Mouse (Mus musculus): ENCODE measurements around the gene Arap2. TPM values are rescaled to one million over a fixed set of nuclear protein-coding genes. Genes with fewer than 3 reads are reported as not detected.

Gene Arap2
- polyA plus RNA-seq, 1 experiment from 2014 or later: 11.9 TPM

DNA sequence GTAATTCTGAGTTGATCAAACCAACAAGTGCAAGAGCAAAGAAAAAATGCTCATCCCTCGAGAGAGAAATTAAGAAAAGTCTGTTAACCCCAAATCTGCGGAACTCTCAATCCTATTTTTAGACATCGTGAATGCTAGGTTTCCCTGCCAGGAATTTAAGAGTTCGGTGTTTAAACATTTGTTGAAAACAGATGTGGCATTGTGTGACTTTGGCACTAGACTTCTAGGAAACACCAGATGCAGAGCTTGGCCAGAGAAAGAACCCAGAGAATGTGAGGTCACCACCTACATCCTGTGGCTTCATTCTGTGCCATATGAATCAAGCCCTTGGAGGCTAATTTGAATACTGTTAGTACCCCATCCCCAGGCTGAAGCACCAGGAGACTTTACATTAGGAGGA, 76.0 kb downstream of the Arap2 start:
- no peaks in the 10 kb centered on the region for H3K4me1 ChIP-seq (replicated peaks; ENCODE audit: control insufficient read depth, insufficient read depth, low read length)
- no peak overlapping the region for H3K27ac ChIP-seq (ENCODE audit: low read depth, low read length)
- TF ChIP-seq CTCF (IDR thresholded peaks at IDR 0.05; ENCODE audit: low read depth): no peak
- no peak overlapping the region for H3K4me3 ChIP-seq (ENCODE audit: low read depth, low read length)
- H3K9ac ChIP-seq (ENCODE audit: low read depth, low read length): no peak overlapping the region
- 66% methylated on average over 4 of the region's 4 CpGs for WGBS
- no peak for ATAC-seq
- no peaks in the 10 kb centered on the region for H3K9me3 ChIP-seq (ENCODE audit: control insufficient read depth)
- H3K4me2 ChIP-seq (replicated peaks; ENCODE audit: low read depth): no peak overlapping the region
- peaks cover 3% of the 10 kb centered on the region; the same call in 1 of the 2 replicates for H3K36me3 ChIP-seq (ENCODE audit: control insufficient read depth, insufficient read depth)
- no peaks in the 10 kb centered on the region for H3K27me3 ChIP-seq (replicated peaks; ENCODE audit: control insufficient read depth, insufficient read depth, low read length)

DNA sequence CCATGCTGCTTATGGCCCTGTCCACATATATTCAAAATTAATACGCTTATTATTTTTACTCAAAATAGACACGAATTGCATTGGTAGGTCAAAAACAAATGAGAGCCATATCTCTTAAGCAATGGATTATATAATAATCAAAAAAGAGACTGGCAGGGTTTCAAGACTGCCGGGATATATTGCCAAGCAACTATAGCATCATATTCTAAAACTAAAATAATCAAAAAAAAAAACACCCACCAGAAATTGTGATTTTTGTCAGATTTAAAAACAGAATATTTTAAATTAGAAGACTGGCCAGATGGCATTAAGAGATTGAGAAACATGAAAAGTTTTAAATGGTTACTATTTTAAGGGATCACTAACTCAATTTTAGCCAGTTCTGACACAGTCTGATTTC, 82.2 kb downstream of the Arap2 start:
- H3K36me3 ChIP-seq (ENCODE audit: control insufficient read depth, insufficient read depth): no peaks in the 10 kb centered on the region
- no peaks in the 10 kb centered on the region for H3K9me3 ChIP-seq (ENCODE audit: control insufficient read depth)
- 88% methylated on average over 3 of the region's 3 CpGs for WGBS
- H3K4me1 ChIP-seq (replicated peaks; ENCODE audit: control insufficient read depth, insufficient read depth, low read length): no peaks in the 10 kb centered on the region
- ATAC-seq: no peak
- no peak overlapping the region for H3K9ac ChIP-seq (ENCODE audit: low read depth, low read length)
- no peak for TF ChIP-seq CTCF (IDR thresholded peaks at IDR 0.05; ENCODE audit: low read depth)
- H3K4me3 ChIP-seq (ENCODE audit: low read depth, low read length): no peak overlapping the region
- no peaks in the 10 kb centered on the region for H3K27me3 ChIP-seq (replicated peaks; ENCODE audit: control insufficient read depth, insufficient read depth, low read length)
- no peak overlapping the region for H3K27ac ChIP-seq (ENCODE audit: low read depth, low read length)
- H3K4me2 ChIP-seq (replicated peaks; ENCODE audit: low read depth): no peak overlapping the region

DNA sequence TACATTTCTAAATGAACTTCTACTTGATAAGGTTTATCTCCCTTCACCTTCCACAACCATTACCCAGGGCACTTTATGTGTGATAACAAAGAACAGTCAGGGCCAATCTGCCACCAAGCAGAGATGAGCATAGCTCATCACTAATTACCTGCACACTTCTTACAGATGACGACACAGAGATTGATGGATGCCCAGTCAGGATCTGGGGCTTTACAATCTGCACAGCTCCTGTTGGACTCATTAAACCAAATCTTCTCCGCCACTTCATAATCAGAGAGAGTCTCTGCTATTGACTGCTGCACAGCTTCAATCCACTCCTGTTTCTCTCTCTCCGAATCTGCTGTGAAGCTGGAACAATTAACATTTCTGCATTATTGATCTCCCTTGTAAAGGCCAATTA, 82.8 kb downstream of the Arap2 start:
- no peaks in the 10 kb centered on the region for H3K9me3 ChIP-seq (ENCODE audit: control insufficient read depth)
- no peak overlapping the region for H3K4me2 ChIP-seq (replicated peaks; ENCODE audit: low read depth)
- no peaks in the 10 kb centered on the region for H3K27me3 ChIP-seq (replicated peaks; ENCODE audit: control insufficient read depth, insufficient read depth, low read length)
- no peak overlapping the region for H3K27ac ChIP-seq (ENCODE audit: low read depth, low read length)
- no peak for ATAC-seq
- 81% methylated on average over 3 of the region's 3 CpGs for WGBS
- H3K36me3 ChIP-seq (ENCODE audit: control insufficient read depth, insufficient read depth): no peaks in the 10 kb centered on the region
- TF ChIP-seq CTCF (IDR thresholded peaks at IDR 0.05; ENCODE audit: low read depth): no peak
- no peak overlapping the region for H3K9ac ChIP-seq (ENCODE audit: low read depth, low read length)
- H3K4me1 ChIP-seq (replicated peaks; ENCODE audit: control insufficient read depth, insufficient read depth, low read length): no peaks in the 10 kb centered on the region
- no peak overlapping the region for H3K4me3 ChIP-seq (ENCODE audit: low read depth, low read length)

DNA sequence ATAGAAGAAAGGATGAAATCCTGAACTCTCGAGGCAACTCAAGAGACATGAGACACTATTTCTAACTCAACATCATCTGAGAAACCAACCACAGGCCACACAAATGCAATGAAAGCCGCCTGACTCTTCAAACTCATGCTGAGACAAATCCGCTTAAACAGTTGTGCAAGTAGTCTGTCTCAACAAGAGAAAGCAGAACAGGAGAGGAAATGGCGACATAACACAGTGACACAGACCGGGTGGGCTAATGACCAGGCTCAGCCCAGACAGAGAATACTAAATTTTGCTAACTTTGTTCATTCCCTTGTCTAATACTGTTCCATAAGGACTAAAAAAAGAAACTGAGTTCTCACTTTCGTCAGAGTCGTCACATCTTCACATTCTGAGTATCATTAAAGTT, 88.6 kb downstream of the Arap2 start:
- no peak overlapping the region for H3K9ac ChIP-seq (ENCODE audit: low read depth, low read length)
- H3K27me3 ChIP-seq (replicated peaks; ENCODE audit: control insufficient read depth, insufficient read depth, low read length): no peaks in the 10 kb centered on the region
- no peaks in the 10 kb centered on the region for H3K4me1 ChIP-seq (replicated peaks; ENCODE audit: control insufficient read depth, insufficient read depth, low read length)
- H3K36me3 ChIP-seq (ENCODE audit: control insufficient read depth, insufficient read depth): no peaks in the 10 kb centered on the region
- no peak overlapping the region for H3K27ac ChIP-seq (ENCODE audit: low read depth, low read length)
- no peak overlapping the region for H3K4me3 ChIP-seq (ENCODE audit: low read depth, low read length)
- TF ChIP-seq CTCF (IDR thresholded peaks at IDR 0.05; ENCODE audit: low read depth): no peak
- 88% methylated on average over 7 of the region's 7 CpGs for WGBS
- no peak overlapping the region for H3K4me2 ChIP-seq (replicated peaks; ENCODE audit: low read depth)
- ATAC-seq: no peak
- no peaks in the 10 kb centered on the region for H3K9me3 ChIP-seq (ENCODE audit: control insufficient read depth)

DNA sequence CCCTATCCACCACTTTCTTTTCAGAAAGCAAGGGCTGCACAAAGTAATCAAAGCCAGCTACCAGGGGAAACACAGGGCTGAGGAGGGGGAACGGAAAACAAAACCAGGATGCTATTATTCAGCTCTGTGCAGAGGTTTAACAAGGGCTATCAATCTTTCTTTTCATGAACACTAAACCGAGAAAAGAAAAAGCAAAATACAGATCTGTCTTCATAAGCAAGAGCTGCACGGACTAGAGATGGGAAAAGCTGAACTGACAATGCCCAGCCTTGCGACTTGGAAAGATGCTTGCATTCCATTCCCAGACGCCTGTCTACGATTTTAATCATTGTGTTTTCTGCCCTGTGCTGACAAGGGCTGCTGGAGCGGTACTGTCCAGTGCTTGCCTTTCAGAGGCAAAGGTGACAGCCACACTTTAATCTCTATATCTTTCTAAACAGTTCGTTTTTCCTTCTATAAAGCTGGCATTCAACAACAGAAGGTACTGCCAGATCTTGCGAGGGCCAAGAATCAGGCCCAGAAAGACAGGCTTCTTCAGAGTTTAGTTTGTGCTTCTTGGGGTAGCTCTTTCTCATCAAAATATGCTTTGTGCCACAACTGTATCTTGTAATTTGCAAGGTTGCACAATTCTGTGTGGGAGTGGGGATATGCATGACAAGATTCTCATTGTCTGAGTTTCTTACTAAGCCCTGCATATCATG, 93.1 kb downstream of the Arap2 start:
- H3K4me1 ChIP-seq (replicated peaks; ENCODE audit: control insufficient read depth, insufficient read depth, low read length): no peaks in the 10 kb centered on the region
- no peak overlapping the region for H3K27ac ChIP-seq (ENCODE audit: low read depth, low read length)
- H3K4me2 ChIP-seq (replicated peaks; ENCODE audit: low read depth): no peak overlapping the region; the same call in 1 of the 2 replicates
- no peaks in the 10 kb centered on the region for H3K27me3 ChIP-seq (replicated peaks; ENCODE audit: control insufficient read depth, insufficient read depth, low read length)
- peaks cover 6% of the 10 kb centered on the region; the same call in 1 of the 2 replicates for H3K36me3 ChIP-seq (ENCODE audit: control insufficient read depth, insufficient read depth)
- no peak overlapping the region for H3K4me3 ChIP-seq (ENCODE audit: low read depth, low read length)
- TF ChIP-seq CTCF (IDR thresholded peaks at IDR 0.05; ENCODE audit: low read depth): no peak
- no peak for ATAC-seq
- H3K9me3 ChIP-seq (ENCODE audit: control insufficient read depth): no peaks in the 10 kb centered on the region
- no peak overlapping the region for H3K9ac ChIP-seq (ENCODE audit: low read depth, low read length)
- 52% methylated on average over 9 of the region's 9 CpGs for WGBS

DNA sequence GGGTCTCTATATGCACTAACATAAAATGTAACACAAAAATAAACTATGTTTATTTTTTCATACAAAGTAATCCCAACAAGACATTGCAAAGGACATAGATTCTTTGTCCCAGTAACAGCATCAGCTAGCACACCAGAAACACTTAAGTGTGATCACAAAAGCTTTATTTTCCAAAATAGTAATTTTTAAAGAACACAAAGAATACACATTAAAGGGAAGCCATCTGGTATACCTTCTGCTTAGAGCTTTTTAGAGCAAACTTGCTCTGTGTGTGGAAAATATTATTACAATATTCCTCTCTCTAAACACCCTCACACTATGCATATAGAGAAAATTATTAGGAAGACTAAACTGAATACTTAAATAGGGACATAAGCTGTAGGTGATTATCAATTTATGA, 100.6 kb downstream of the Arap2 start:
- Histone ChIP-seq H3K4me3 (ENCODE audit: low read depth, low read length) (no peak overlapping the region), H3K9me3 (ENCODE audit: control insufficient read depth) (no peaks in the 10 kb centered on the region), H3K27ac (ENCODE audit: low read depth, low read length) (no peak overlapping the region), H3K27me3 (replicated peaks; ENCODE audit: control insufficient read depth, insufficient read depth, low read length) (no peaks in the 10 kb centered on the region), H3K36me3 (ENCODE audit: control insufficient read depth, insufficient read depth) (peaks cover 12% of the 10 kb centered on the region; the same call in 1 of the 2 replicates), H3K9ac (ENCODE audit: low read depth, low read length) (no peak overlapping the region), H3K4me2 (replicated peaks; ENCODE audit: low read depth) (no peak overlapping the region), H3K4me1 (replicated peaks; ENCODE audit: control insufficient read depth, insufficient read depth, low read length) (no peaks in the 10 kb centered on the region)
- no peak for TF ChIP-seq CTCF (IDR thresholded peaks at IDR 0.05; ENCODE audit: low read depth)
- no peak for ATAC-seq
